Mouse (Mus musculus) thymus, postnatal 4 days (tissue): ENCODE results near the gene Rab11fip4.

Source experiments
- DNase-seq: peaks from one replicate; pipeline ENCODE4 v3.0.0; 2021

The Rab11fip4 gene

GRCm38 (mm10) chr11:79714743-79715110 lies 123.7 kb downstream of the Rab11fip4 start:
- no peak for DNase-seq

- DNase-seq, result no peak
These were observed 124.3 kb downstream of the Rab11fip4 start for GRCm38 (mm10) chr11:79715316-79715715.

- DNase-seq, result no peak
These were observed 124.9 kb downstream of the Rab11fip4 start for GRCm38 (mm10) chr11:79715733-79716452.

GRCm38 (mm10) chr11:79716453-79716749 lies 125.4 kb downstream of the Rab11fip4 start:
- DNase-seq, result no peak

- DNase-seq, result no peak
These were observed 126.3 kb downstream of the Rab11fip4 start for GRCm38 (mm10) chr11:79717271-79717670.

GRCm38 (mm10) chr11:79717801-79718200 lies 126.8 kb downstream of the Rab11fip4 start:
- DNase-seq, result no peak

- DNase-seq, result no peak
These were observed 127.2 kb downstream of the Rab11fip4 start for GRCm38 (mm10) chr11:79718202-79718601.

- no peak for DNase-seq
These were observed 127.9 kb downstream of the Rab11fip4 start for GRCm38 (mm10) chr11:79718829-79719346.

- DNase-seq, result no peak
These were observed 129.7 kb downstream of the Rab11fip4 start for GRCm38 (mm10) chr11:79720737-79721136.

GRCm38 (mm10) chr11:79722811-79723210 lies 131.8 kb downstream of the Rab11fip4 start:
- no peak for DNase-seq

- no peak for DNase-seq
These were observed 134.0 kb downstream of the Rab11fip4 start for GRCm38 (mm10) chr11:79725005-79725404.

- no peak for DNase-seq
These were observed 138.4 kb downstream of the Rab11fip4 start for GRCm38 (mm10) chr11:79729231-79730047.

GRCm38 (mm10) chr11:79730462-79730861 lies 139.4 kb downstream of the Rab11fip4 start:
- no peak for DNase-seq

GRCm38 (mm10) chr11:79731476-79731875 lies 140.5 kb downstream of the Rab11fip4 start:
- DNase-seq, result no peak

- DNase-seq, result no peak
These were observed 142.0 kb downstream of the Rab11fip4 start for GRCm38 (mm10) chr11:79733013-79733412.

GRCm38 (mm10) chr11:79736232-79737006 lies 145.4 kb downstream of the Rab11fip4 start:
- no peak for DNase-seq

- no peak for DNase-seq
These were observed 146.2 kb downstream of the Rab11fip4 start for GRCm38 (mm10) chr11:79737126-79737697.

GRCm38 (mm10) chr11:79737865-79738502 lies 147.0 kb downstream of the Rab11fip4 start:
- DNase-seq, result no peak

- DNase-seq, result no peak
These were observed 147.9 kb downstream of the Rab11fip4 start for GRCm38 (mm10) chr11:79738725-79739558.

- DNase-seq, result no peak
These were observed 149.9 kb downstream of the Rab11fip4 start for GRCm38 (mm10) chr11:79740740-79741512.
